Comparison of ENCODE assay signal across 9 mouse cellular contexts in genomic region chr16:20701316-20701715, GRCm38 (mm10). TPM values are rescaled to one million over a fixed set of nuclear protein-coding genes. Genes with fewer than 3 reads are reported as not detected.
DNase-seq lines count a peak whose midpoint lies in the region; ATAC-seq and TF ChIP-seq lines count a peak whose summit lies in the region.
"Had no signal": no experiment of that assay in that cellular context is flagged by ENCODE, and none has a peak within 500 bp of the region (broad histone marks: within the 10 kb centered on the region; RNA-seq: fewer than 3 reads in every experiment).

No protein-coding gene starts in this region.

- no peak for TF ChIP-seq POLR2A in cerebellum, adult 2 months (IDR thresholded peaks at IDR 0.05; ENCODE audit: borderline replicate concordance, insufficient read depth, low read length)

- H3K27ac ChIP-seq in cerebellum, adult 2 months (ENCODE audit: insufficient read depth, low read length) = peak overlapping the region; percentile 61; the same call in 1 of the 2 replicates
- peak overlapping the region; percentile 94 for H3K27ac ChIP-seq in liver, embryonic 12.5 days
- H3K27ac ChIP-seq in limb, embryonic 12.5 days = peak overlapping the region; percentile 81
- H3K27ac ChIP-seq in stomach, embryonic 16.5 days (ENCODE audit: low read length) = no peak overlapping the region

- ATAC-seq in liver, embryonic 12.5 days = no peak
- no peak; the same call in 1 of the 2 replicates for ATAC-seq in limb, embryonic 12.5 days (ENCODE audit: insufficient number of reproducible peaks, insufficient read depth, low FRiP score, low TSS enrichment, low read depth)
- no peak for ATAC-seq in stomach, embryonic 16.5 days (ENCODE audit: insufficient read depth, low FRiP score)

- H3K4me2 ChIP-seq in liver, embryonic 12.5 days = no peak overlapping the region
- peak overlapping the region; percentile 36 for H3K4me2 ChIP-seq in limb, embryonic 12.5 days
- no peak overlapping the region for H3K4me2 ChIP-seq in stomach, embryonic 16.5 days (ENCODE audit: low read depth, low read length)
- H3K4me2 ChIP-seq: lung, embryonic 14.5 days had no signal

- H3K4me3 ChIP-seq in cerebellum, adult 2 months (replicated peaks; ENCODE audit: insufficient read depth, low read depth, low read length) = no peak overlapping the region
- no peak overlapping the region for H3K4me3 ChIP-seq in liver, embryonic 12.5 days
- no peak overlapping the region for H3K4me3 ChIP-seq in limb, embryonic 12.5 days (replicated peaks)
- no peak overlapping the region for H3K4me3 ChIP-seq in stomach, embryonic 16.5 days (replicated peaks; ENCODE audit: low read length)

- no peak for TF ChIP-seq CTCF in cerebellum, adult 2 months (IDR thresholded peaks at IDR 0.05; ENCODE audit: borderline replicate concordance, insufficient read depth, low read depth, low read length)

- 34% methylated on average over 7 of the region's 7 CpGs for WGBS in cerebellum, adult 2 months
- 77% methylated on average over 7 of the region's 7 CpGs for WGBS in liver, embryonic 12.5 days (ENCODE audit: insufficient replicate concordance)
- 45% methylated on average over 7 of the region's 7 CpGs for WGBS in limb, embryonic 12.5 days
- WGBS in stomach, embryonic 16.5 days = 54% methylated on average over 7 of the region's 7 CpGs

- H3K27me3 ChIP-seq in cerebellum, adult 2 months (ENCODE audit: control insufficient read depth, insufficient read depth, low read length) = no peaks in the 10 kb centered on the region
- peaks cover 37% of the 10 kb centered on the region for H3K27me3 ChIP-seq in liver, embryonic 12.5 days (replicated peaks)
- H3K27me3 ChIP-seq in limb, embryonic 12.5 days = peaks cover 4% of the 10 kb centered on the region; the same call in 1 of the 2 replicates
- 0 out of 2 replicates have a peak, but pooled peaks cover under 1% of the 10 kb centered on the region for H3K27me3 ChIP-seq in stomach, embryonic 16.5 days (ENCODE audit: control insufficient read depth, insufficient read depth, low read length)

- no peaks in the 10 kb centered on the region for H3K9me3 ChIP-seq in liver, embryonic 12.5 days (replicated peaks)
- no peaks in the 10 kb centered on the region for H3K9me3 ChIP-seq in limb, embryonic 12.5 days
- no peaks in the 10 kb centered on the region for H3K9me3 ChIP-seq in stomach, embryonic 16.5 days (replicated peaks; ENCODE audit: control insufficient read depth, low read length)

- peaks cover 17% of the 10 kb centered on the region for H3K36me3 ChIP-seq in liver, embryonic 12.5 days
- peaks cover 34% of the 10 kb centered on the region for H3K36me3 ChIP-seq in limb, embryonic 12.5 days
- no peaks in the 10 kb centered on the region for H3K36me3 ChIP-seq in stomach, embryonic 16.5 days (ENCODE audit: control insufficient read depth, insufficient read depth, low read length)

- DNase-seq in cerebellum, adult 2 months = no peak
- DNase-seq in cerebellum, postnatal 36 days = no peak
- no peak for DNase-seq in liver
- DNase-seq in ovary, postnatal 10 days (ENCODE audit: low spot score) = no peak
- no peak for DNase-seq in right cerebral cortex, adult 2 months (ENCODE audit: low spot score in 2 of 2)
- DNase-seq: lung, embryonic 14.5 days had no signal

- no peak overlapping the region; the same call in 1 of the 2 replicates for H3K9ac ChIP-seq in liver, embryonic 12.5 days
- H3K9ac ChIP-seq in limb, embryonic 12.5 days (replicated peaks) = peak overlapping the region; percentile 37; the same call in 1 of the 2 replicates
- H3K9ac ChIP-seq in stomach, embryonic 16.5 days (ENCODE audit: low read length) = peak overlapping the region; percentile 53; the same call in 1 of the 2 replicates
- H3K9ac ChIP-seq: lung, embryonic 14.5 days had no signal

- H3K4me1 ChIP-seq in cerebellum, adult 2 months (ENCODE audit: control insufficient read depth, insufficient read depth, low read length) = peaks cover 41% of the 10 kb centered on the region
- H3K4me1 ChIP-seq in liver, embryonic 12.5 days = peaks cover 53% of the 10 kb centered on the region
- H3K4me1 ChIP-seq in limb, embryonic 12.5 days (replicated peaks) = peaks cover 34% of the 10 kb centered on the region
- H3K4me1 ChIP-seq in stomach, embryonic 16.5 days (ENCODE audit: control insufficient read depth, insufficient read depth, low read length) = peaks cover 8% of the 10 kb centered on the region; the same call in 1 of the 2 replicates

RNA-seq across cellular contexts. Expression of gene Fam131a, which starts 8.3 kb away (rescaled TPM):
- polyA plus RNA-seq in cerebellum, adult 2 months (2012; rRNA removed) = 123 and 137 TPM in 2 replicates
- polyA plus RNA-seq in liver, embryonic 12.5 days (2016; fragmentation: Nextera tagmentation; extraction: Ambion mirVana) = 2.1 and 2.6 TPM in 2 replicates
- 5.3 and 7.4 TPM in 2 replicates for polyA plus RNA-seq in limb, embryonic 12.5 days (2016; fragmentation: Nextera tagmentation; extraction: Ambion mirVana)
- polyA plus RNA-seq in stomach, embryonic 16.5 days (2015; fragmentation: Nextera tagmentation; extraction: Ambion mirVana) = 9.7 and 10.3 TPM in 2 replicates

RNA-seq across cellular contexts. Expression of gene Polr2h, which starts 16.1 kb away (rescaled TPM):
- polyA plus RNA-seq in cerebellum, adult 2 months (2012; rRNA removed) = 38.6 and 41.2 TPM in 2 replicates
- polyA plus RNA-seq in liver, embryonic 12.5 days (2016; fragmentation: Nextera tagmentation; extraction: Ambion mirVana) = 66.1 and 68.4 TPM in 2 replicates
- polyA plus RNA-seq in limb, embryonic 12.5 days (2016; fragmentation: Nextera tagmentation; extraction: Ambion mirVana) = 114 and 118 TPM in 2 replicates
- 75.2 and 84.9 TPM in 2 replicates for polyA plus RNA-seq in stomach, embryonic 16.5 days (2015; fragmentation: Nextera tagmentation; extraction: Ambion mirVana)

RNA-seq across cellular contexts. Expression of gene Clcn2, which starts 16.2 kb away (rescaled TPM):
- 94.4 and 97.2 TPM in 2 replicates for polyA plus RNA-seq in cerebellum, adult 2 months (2012; rRNA removed)
- 14.0 and 14.5 TPM in 2 replicates for polyA plus RNA-seq in liver, embryonic 12.5 days (2016; fragmentation: Nextera tagmentation; extraction: Ambion mirVana)
- 31.1 and 31.9 TPM in 2 replicates for polyA plus RNA-seq in limb, embryonic 12.5 days (2016; fragmentation: Nextera tagmentation; extraction: Ambion mirVana)
- 11.6 and 12.9 TPM in 2 replicates for polyA plus RNA-seq in stomach, embryonic 16.5 days (2015; fragmentation: Nextera tagmentation; extraction: Ambion mirVana)

RNA-seq across cellular contexts. Expression of gene Chrd, which starts 31.6 kb away (rescaled TPM):
- 60.1 and 71.4 TPM in 2 replicates for polyA plus RNA-seq in cerebellum, adult 2 months (2012; rRNA removed)
- polyA plus RNA-seq in liver, embryonic 12.5 days (2016; fragmentation: Nextera tagmentation; extraction: Ambion mirVana) = 0.54 and 0.96 TPM in 2 replicates
- polyA plus RNA-seq in limb, embryonic 12.5 days (2016; fragmentation: Nextera tagmentation; extraction: Ambion mirVana) = 5.0 and 5.1 TPM in 2 replicates
- 5.2 and 5.6 TPM in 2 replicates for polyA plus RNA-seq in stomach, embryonic 16.5 days (2015; fragmentation: Nextera tagmentation; extraction: Ambion mirVana)

RNA-seq across cellular contexts. Expression of gene Thpo, which starts 33.0 kb away (rescaled TPM):
- polyA plus RNA-seq in cerebellum, adult 2 months (2012; rRNA removed) = 15.8 and 19.6 TPM in 2 replicates
- polyA plus RNA-seq in liver, embryonic 12.5 days (2016; fragmentation: Nextera tagmentation; extraction: Ambion mirVana) = 2.7 and 2.8 TPM in 2 replicates
- 0.48 and 0.56 TPM in 2 replicates for polyA plus RNA-seq in limb, embryonic 12.5 days (2016; fragmentation: Nextera tagmentation; extraction: Ambion mirVana)
- 1.0 and 1.3 TPM in 2 replicates for polyA plus RNA-seq in stomach, embryonic 16.5 days (2015; fragmentation: Nextera tagmentation; extraction: Ambion mirVana)

Comparison
In these comparisons a context has a peak if more than half of its experiments do, and no peak if none do; other contexts are left out.
1. RNA of gene Fam131a, which starts 8.3 kb away (polyA plus RNA-seq): 123 to 137 TPM in cerebellum, adult 2 months; 9.7 to 10.3 TPM in stomach, embryonic 16.5 days, 5.3 to 7.4 TPM in limb, embryonic 12.5 days and 2.1 to 2.6 TPM in liver, embryonic 12.5 days; every median in the first group is over 10 times any median in the second.